Mouse (Mus musculus): ENCODE data around the gene Psmd1. TPM values are rescaled to one million over a fixed set of nuclear protein-coding genes. Genes with fewer than 3 reads are reported as not detected.

Gene Psmd1
- polyA plus RNA-seq, 1 experiment from 2014 or later, result 68.1 TPM

DNA sequence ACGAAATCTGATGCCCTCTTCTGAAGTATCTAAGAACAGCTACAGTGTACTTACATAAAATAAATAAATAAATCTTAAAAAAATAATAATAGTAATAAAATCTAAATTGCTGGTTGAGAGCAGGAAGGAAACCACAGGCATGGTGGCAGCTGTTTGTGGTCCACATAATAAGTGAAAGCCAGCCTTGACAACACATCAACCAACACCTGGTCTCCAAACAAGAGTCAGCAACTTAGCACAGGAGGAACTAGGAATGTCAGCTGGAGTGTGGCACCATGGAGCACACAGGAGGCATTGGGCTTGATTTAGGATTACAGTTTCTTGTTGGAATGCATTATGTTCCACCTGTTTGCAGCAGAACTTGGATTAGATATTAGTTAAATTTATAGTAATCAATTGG, 40.9 kb downstream of the Psmd1 start:
- Histone ChIP-seq H3K36me3 (replicated peaks; ENCODE audit: insufficient read depth, low read length) (peaks cover 12% of the 10 kb centered on the region), H3K27ac (ENCODE audit: low read depth) (no peak overlapping the region), H3K4me3 (ENCODE audit: low read depth, low read length) (no peak overlapping the region), H3K4me2 (ENCODE audit: low read depth, low read length) (no peak overlapping the region), H3K9ac (replicated peaks) (no peak overlapping the region), H3K4me1 (ENCODE audit: insufficient read depth) (no peaks in the 10 kb centered on the region), H3K27me3 (ENCODE audit: insufficient read depth, low read length) (no peaks in the 10 kb centered on the region), H3K9me3 (ENCODE audit: low read length) (no peaks in the 10 kb centered on the region)
- ATAC-seq (no peak), DNase-seq (no peak)
- TF ChIP-seq CTCF (IDR thresholded peaks at IDR 0.05; ENCODE audit: low read depth) (no peak), EP300 (IDR thresholded peaks at IDR 0.05; ENCODE audit: low read depth) (no peak)
- WGBS (ENCODE audit: insufficient replicate concordance), result 93% methylated on average over 1 of the region's 1 CpGs

DNA sequence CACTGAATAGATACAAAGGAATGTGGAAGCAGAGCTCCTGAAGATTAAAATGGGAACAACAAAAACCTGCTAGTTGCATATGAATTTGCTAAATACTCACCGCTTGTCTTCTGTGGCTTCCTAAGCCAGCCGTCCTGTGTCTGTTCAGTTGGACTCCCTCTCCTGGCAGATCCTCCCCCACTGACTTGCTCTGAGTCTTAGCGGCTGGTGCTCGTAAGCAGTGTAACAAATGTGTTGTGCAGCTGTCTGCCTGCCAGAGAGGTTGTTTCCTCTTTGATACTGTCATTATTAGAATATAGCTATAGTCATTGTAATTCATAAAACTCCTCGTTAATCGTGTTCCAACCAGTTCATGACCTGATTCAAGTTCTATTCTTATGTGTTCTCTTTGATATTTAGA, 47.6 kb downstream of the Psmd1 start, which contains the start of gene Htr2b:
TSS of gene Htr2b (minus strand) at position 192 of the 400 bp plus-strand sequence.
- no peaks in the 10 kb centered on the region for H3K27me3 ChIP-seq (ENCODE audit: insufficient read depth, low read length)
- no peak within 1 kb of the TSS for H3K4me2 ChIP-seq (ENCODE audit: low read depth, low read length)
- no peak within 1 kb of the TSS for H3K9ac ChIP-seq (replicated peaks)
- H3K4me1 ChIP-seq (ENCODE audit: insufficient read depth), result no peaks in the 10 kb centered on the region
- peaks cover 14% of the 10 kb centered on the region; the same call in 1 of the 2 replicates for H3K36me3 ChIP-seq (replicated peaks; ENCODE audit: insufficient read depth, low read length)
- ATAC-seq, result no peak
- 65% methylated on average over 6 of the region's 6 CpGs for WGBS (ENCODE audit: insufficient replicate concordance)
- TF ChIP-seq EP300 (IDR thresholded peaks at IDR 0.05; ENCODE audit: low read depth) (no peak), CTCF (IDR thresholded peaks at IDR 0.05; ENCODE audit: low read depth) (no peak)
- no peak for DNase-seq
- no peak within 1 kb of the TSS for H3K4me3 ChIP-seq (ENCODE audit: low read depth, low read length)
- H3K27ac ChIP-seq (ENCODE audit: low read depth), result no peak within 1 kb of the TSS
- no peaks in the 10 kb centered on the region for H3K9me3 ChIP-seq (ENCODE audit: low read length)

DNA sequence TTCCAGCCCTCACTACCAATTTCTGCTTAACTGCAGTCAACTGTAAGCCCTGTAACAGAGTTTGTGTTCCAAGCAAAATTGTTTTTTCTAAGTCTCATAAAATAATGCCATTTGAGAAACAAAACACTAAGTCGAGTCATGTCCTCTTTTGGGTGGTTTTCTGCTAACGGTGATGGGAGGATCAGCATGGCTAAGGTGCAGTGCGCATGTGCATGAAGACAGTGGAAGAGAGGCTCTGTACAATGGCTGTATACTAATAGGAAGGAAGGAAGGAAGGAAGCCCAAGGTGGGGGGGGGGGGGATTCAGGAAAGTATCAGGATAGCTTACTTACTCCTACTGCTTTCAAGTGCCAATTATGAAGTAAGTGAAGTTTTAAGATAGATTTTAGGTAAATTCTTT, 50.0 kb downstream of the Psmd1 start:
- Histone ChIP-seq H3K27me3 (ENCODE audit: insufficient read depth, low read length) (no peaks in the 10 kb centered on the region), H3K4me2 (ENCODE audit: low read depth, low read length) (no peak overlapping the region), H3K9me3 (ENCODE audit: low read length) (no peaks in the 10 kb centered on the region), H3K36me3 (replicated peaks; ENCODE audit: insufficient read depth, low read length) (peaks cover 28% of the 10 kb centered on the region), H3K4me3 (ENCODE audit: low read depth, low read length) (no peak overlapping the region), H3K4me1 (ENCODE audit: insufficient read depth) (no peaks in the 10 kb centered on the region), H3K27ac (ENCODE audit: low read depth) (no peak overlapping the region), H3K9ac (replicated peaks) (no peak overlapping the region)
- no peak for ATAC-seq
- DNase-seq, result no peak
- 70% methylated on average over 3 of the region's 3 CpGs for WGBS (ENCODE audit: insufficient replicate concordance)
- TF ChIP-seq CTCF (IDR thresholded peaks at IDR 0.05; ENCODE audit: low read depth) (no peak), EP300 (IDR thresholded peaks at IDR 0.05; ENCODE audit: low read depth) (no peak)

DNA sequence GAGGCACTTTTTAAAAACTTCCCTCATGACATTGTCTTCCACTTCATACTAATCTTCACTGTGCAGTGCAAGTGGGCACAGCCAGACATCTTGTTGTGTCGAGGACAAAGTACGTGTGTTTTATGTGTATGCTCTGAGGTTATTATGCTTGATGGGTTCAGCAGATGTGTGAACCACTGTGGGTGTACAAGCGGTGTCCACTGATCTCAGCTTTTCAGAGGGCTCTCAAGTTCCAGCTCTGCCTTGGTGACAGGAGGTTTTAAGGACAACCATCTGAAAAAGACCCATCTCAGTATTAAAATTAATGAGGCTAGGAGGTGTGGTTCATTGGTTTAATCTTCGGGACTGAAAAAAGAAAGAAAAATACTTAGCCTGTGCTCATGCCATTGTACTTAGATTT, 55.4 kb downstream of the Psmd1 start:
- H3K27me3 ChIP-seq (ENCODE audit: insufficient read depth, low read length), result no peaks in the 10 kb centered on the region
- H3K4me1 ChIP-seq (ENCODE audit: insufficient read depth), result no peaks in the 10 kb centered on the region
- no peak overlapping the region for H3K4me3 ChIP-seq (ENCODE audit: low read depth, low read length)
- DNase-seq (no peak), ATAC-seq (no peak)
- peaks cover 53% of the 10 kb centered on the region for H3K36me3 ChIP-seq (replicated peaks; ENCODE audit: insufficient read depth, low read length)
- H3K4me2 ChIP-seq (ENCODE audit: low read depth, low read length), result no peak overlapping the region
- TF ChIP-seq CTCF (IDR thresholded peaks at IDR 0.05; ENCODE audit: low read depth), result no peak
- TF ChIP-seq EP300 (IDR thresholded peaks at IDR 0.05; ENCODE audit: low read depth), result no peak
- no peaks in the 10 kb centered on the region for H3K9me3 ChIP-seq (ENCODE audit: low read length)
- no peak overlapping the region for H3K27ac ChIP-seq (ENCODE audit: low read depth)
- H3K9ac ChIP-seq (replicated peaks), result no peak overlapping the region
- WGBS (ENCODE audit: insufficient replicate concordance), result 90% methylated on average over 4 of the region's 4 CpGs

DNA sequence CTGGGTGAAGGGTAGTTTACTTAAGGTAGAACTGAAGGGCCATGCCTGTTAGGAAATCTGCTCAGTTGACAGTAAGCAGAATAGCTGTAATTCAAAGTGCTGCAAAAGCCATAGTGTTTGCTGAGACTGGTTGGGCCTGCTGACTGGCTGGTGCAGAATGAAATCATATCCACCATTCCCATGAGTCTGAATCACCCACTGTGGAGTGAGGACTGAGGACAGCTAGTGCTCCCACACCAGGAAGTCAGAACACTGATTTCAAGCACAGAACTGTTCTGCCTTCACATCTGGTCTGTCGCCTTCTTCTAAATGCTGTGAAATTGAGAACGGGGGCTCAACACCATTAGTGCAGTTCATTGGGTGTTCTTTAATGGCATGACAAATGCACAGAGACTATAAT, 61.8 kb downstream of the Psmd1 start:
- Histone ChIP-seq H3K27me3 (ENCODE audit: insufficient read depth, low read length) (no peaks in the 10 kb centered on the region), H3K9me3 (ENCODE audit: low read length) (no peaks in the 10 kb centered on the region), H3K4me3 (ENCODE audit: low read depth, low read length) (no peak overlapping the region), H3K36me3 (replicated peaks; ENCODE audit: insufficient read depth, low read length) (peaks cover 64% of the 10 kb centered on the region), H3K4me1 (ENCODE audit: insufficient read depth) (no peaks in the 10 kb centered on the region), H3K27ac (ENCODE audit: low read depth) (no peak overlapping the region), H3K4me2 (ENCODE audit: low read depth, low read length) (no peak overlapping the region), H3K9ac (replicated peaks) (no peak overlapping the region)
- no peak for TF ChIP-seq CTCF (IDR thresholded peaks at IDR 0.05; ENCODE audit: low read depth)
- TF ChIP-seq EP300 (IDR thresholded peaks at IDR 0.05; ENCODE audit: low read depth), result no peak
- DNase-seq (no peak), ATAC-seq (no peak)
- WGBS (ENCODE audit: insufficient replicate concordance), result 95% methylated on average over 2 of the region's 2 CpGs

DNA sequence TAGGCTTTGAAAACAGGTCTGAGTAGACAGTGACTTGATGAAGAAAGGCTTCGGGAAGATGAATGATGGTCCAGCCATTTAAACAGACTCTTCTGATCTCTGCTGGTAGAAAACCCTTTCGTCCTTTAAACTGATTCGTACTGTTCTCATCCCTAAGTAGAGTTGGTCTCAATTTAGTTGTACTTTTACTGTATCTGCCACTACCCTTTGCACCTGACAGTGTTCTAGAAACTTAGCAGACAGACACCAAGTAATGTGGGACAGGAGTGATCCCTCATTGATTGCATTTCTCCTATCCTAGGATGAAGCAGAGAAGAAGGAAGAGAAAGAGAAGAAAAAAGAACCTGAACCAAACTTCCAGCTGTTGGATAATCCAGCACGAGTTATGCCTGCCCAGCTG, 69.2 kb downstream of the Psmd1 start, which contains the start of gene Gm21972:
TSS of gene Gm21972 (plus strand) at position 301 of the 400 bp plus-strand sequence.
- H3K4me1 ChIP-seq (ENCODE audit: insufficient read depth), result no peaks in the 10 kb centered on the region
- H3K36me3 ChIP-seq (replicated peaks; ENCODE audit: insufficient read depth, low read length), result peaks cover 68% of the 10 kb centered on the region
- no peak for ATAC-seq
- no peak within 1 kb of the TSS for H3K4me3 ChIP-seq (ENCODE audit: low read depth, low read length)
- H3K9me3 ChIP-seq (ENCODE audit: low read length), result no peaks in the 10 kb centered on the region
- H3K9ac ChIP-seq (replicated peaks), result no peak within 1 kb of the TSS
- TF ChIP-seq EP300 (IDR thresholded peaks at IDR 0.05; ENCODE audit: low read depth) (no peak), CTCF (IDR thresholded peaks at IDR 0.05; ENCODE audit: low read depth) (no peak)
- H3K27ac ChIP-seq (ENCODE audit: low read depth), result no peak within 1 kb of the TSS
- H3K27me3 ChIP-seq (ENCODE audit: insufficient read depth, low read length), result no peaks in the 10 kb centered on the region
- H3K4me2 ChIP-seq (ENCODE audit: low read depth, low read length), result no peak within 1 kb of the TSS
- DNase-seq, result no peak
- 92% methylated on average over 4 of the region's 4 CpGs for WGBS (ENCODE audit: insufficient replicate concordance)

DNA sequence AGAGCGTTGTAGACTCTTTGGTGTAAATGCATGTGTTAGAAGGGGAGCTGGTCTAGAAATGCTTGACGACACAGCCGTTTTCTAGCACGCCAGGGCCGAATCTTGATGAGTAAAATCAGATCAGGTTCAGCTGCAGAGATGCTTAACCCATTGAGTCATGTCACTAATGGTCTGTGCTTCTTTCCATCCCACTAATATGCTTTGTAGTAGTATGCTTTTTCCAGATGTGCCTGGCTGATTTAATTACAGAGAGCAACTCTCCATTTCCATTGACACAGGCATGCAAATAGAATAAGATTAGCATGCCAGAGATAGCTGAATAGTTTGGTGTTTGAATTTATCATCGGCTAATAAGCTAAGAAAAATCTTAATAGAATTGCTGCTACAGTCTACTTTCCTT, 71.1 kb downstream of the Psmd1 start:
- no peak for ATAC-seq
- no peak overlapping the region for H3K4me3 ChIP-seq (ENCODE audit: low read depth, low read length)
- H3K4me1 ChIP-seq (ENCODE audit: insufficient read depth), result no peaks in the 10 kb centered on the region
- no peak overlapping the region for H3K9ac ChIP-seq (replicated peaks)
- H3K27ac ChIP-seq (ENCODE audit: low read depth), result no peak overlapping the region
- H3K36me3 ChIP-seq (replicated peaks; ENCODE audit: insufficient read depth, low read length), result peaks cover 68% of the 10 kb centered on the region
- H3K9me3 ChIP-seq (ENCODE audit: low read length), result no peaks in the 10 kb centered on the region
- TF ChIP-seq CTCF (IDR thresholded peaks at IDR 0.05; ENCODE audit: low read depth), result no peak
- TF ChIP-seq EP300 (IDR thresholded peaks at IDR 0.05; ENCODE audit: low read depth), result no peak
- DNase-seq, result no peak
- H3K27me3 ChIP-seq (ENCODE audit: insufficient read depth, low read length), result no peaks in the 10 kb centered on the region
- H3K4me2 ChIP-seq (ENCODE audit: low read depth, low read length), result no peak overlapping the region
- 95% methylated on average over 6 of the region's 6 CpGs for WGBS (ENCODE audit: insufficient replicate concordance)
